Mouse (Mus musculus) brain, adult 2 months (tissue): Measurements from ENCODE around the gene Prrc2a.
"Not testable (repeated sequence)": the region's sequence is repeated elsewhere in the genome, so short reads cannot be mapped to it uniquely, and the experiment has no call there.

Experiments used
- DNase-seq: peaks from one replicate; pipeline ENCODE4 v3.0.0; 2011; ENCODE audit warnings: low read depth, low spot score

The Prrc2a gene

GRCm38 (mm10) chr17:35133517-35133916, 31.2 kb downstream of the Prrc2a start:
- no peak for DNase-seq

GRCm38 (mm10) chr17:35132174-35132560, 32.5 kb downstream of the Prrc2a start:
- no peak for DNase-seq

GRCm38 (mm10) chr17:35131500-35132173, 33.1 kb downstream of the Prrc2a start, which contains the start of gene Apom:
Gene Apom (minus strand): TSS chr17:35132050.
- no peak for DNase-seq

GRCm38 (mm10) chr17:35131038-35131437, 33.7 kb downstream of the Prrc2a start:
- DNase-seq, result no peak

DNA sequence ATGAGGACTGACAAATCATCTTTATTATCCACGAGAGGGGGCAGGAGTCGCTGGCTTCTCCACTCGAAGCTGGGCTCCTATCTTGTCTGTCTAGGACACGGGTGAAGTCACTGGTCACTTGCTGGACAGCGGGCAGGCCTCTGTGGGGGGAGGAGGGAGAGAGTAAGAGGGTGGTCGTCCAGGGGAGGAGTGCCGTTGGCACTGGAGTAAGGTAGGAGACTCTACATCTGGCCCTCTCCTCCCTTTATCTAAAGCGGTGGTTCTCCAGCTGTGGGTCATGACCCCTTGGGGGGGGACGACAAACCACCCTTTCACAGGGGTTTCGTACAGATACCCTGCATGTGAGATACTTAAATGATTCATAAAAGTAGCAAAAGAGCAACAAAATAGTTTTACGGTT, 35.7 kb downstream of the Prrc2a start:
- DNase-seq, result no peak

GRCm38 (mm10) chr17:35127017-35127416, 37.7 kb downstream of the Prrc2a start:
- peak; percentile 38 for DNase-seq

- peak; percentile 84 for DNase-seq
Observed at GRCm38 (mm10) chr17:35126206-35126611, 38.5 kb downstream of the Prrc2a start, which contains the start of gene D17H6S53E. Gene D17H6S53E (plus strand): TSS chr17:35126373.

DNA sequence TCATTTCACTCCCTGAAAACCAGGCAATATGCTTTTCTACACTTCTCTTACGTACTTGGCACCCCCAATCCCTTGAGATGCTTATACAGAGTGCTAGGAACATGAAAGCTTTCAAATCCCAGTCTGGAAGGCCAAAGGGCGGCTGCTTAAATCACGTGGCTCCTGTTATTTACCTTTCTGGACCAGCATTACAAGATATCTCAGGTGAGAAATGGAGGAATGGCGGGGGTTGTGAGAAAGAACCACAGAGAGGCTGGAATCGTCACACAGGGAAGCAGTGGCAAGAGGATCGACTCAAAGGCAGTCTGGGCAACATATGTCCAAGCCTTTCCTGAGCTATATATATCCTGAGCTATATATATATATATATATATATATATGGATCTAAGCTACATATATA, 39.1 kb downstream of the Prrc2a start:
- DNase-seq, result peak; percentile 35

DNA sequence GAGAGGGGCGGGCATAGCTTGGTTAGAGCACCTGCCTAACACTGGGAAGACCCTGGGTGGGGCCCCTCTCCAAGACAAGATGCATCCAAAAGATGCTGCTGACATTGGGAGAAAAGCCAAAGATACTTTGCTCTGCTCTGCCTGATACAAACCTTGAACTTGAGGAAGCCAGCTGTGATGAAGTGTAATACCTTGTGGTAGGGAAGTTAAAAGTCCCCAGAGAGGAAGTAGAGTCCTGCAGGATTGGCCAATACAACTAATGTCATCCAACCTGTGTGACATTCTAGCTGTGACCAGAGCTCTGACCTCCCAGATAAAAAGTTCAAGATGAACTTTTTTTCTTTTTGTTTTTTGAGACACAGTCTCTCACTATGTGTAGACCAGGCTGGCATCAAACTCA, 39.6 kb downstream of the Prrc2a start:
- no peak for DNase-seq

GRCm38 (mm10) chr17:35124261-35124896, 40.3 kb downstream of the Prrc2a start:
- DNase-seq, result not testable (repeated sequence)

GRCm38 (mm10) chr17:35123287-35123686, 41.4 kb downstream of the Prrc2a start:
- not testable (repeated sequence) for DNase-seq

DNA sequence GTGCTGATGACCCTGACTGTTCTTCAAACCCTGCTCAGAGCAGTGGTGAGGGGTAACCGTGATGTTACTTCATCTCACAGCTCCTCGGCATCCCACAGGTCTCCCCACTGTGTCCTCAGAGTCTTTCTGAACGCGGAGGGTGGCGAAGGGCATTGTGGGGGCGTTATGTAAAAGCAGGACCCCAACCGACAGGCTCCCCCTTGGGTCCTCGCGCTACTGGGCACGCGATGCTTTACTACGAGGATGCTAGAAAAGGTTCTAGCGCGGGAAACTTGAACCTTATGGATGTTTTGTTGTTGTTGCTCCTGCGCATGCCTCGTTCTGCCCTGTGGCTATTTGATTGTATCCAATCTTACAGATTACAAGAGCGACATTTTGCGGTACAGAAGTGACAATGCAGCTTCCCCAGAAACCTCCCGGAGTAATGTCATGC, 42.8 kb downstream of the Prrc2a start, which contains the start of gene Csnk2b:
Gene Csnk2b (minus strand): TSS at position 183 of the 433 bp plus-strand sequence.
- DNase-seq, result peak; percentile 92

- DNase-seq, result peak; percentile 99
Observed at GRCm38 (mm10) chr17:35121143-35121799, 43.4 kb downstream of the Prrc2a start, which contains the start of gene Gpank1. Gene Gpank1 (plus strand): TSS chr17:35121455.

DNA sequence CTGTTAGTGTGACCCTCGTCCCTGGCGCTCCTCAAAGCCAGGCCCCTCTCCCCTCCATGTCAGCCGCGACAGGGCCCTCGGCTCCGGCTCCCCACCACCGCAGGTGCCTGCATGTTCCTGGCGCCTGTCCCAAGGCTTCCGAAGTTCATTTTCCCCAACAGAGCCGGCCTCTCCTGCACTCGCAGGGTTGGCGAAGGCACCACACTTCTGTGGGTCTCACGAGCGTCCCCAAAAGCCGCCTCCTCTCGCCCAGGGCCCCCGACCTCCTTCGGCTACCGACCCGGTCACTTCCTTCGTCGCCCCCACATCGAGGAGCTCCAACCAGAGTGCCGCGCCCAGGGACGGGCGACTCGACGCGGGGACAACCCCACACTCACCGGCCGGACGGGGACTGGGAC, 44.0 kb downstream of the Prrc2a start:
- DNase-seq, result peak; percentile 31

DNA sequence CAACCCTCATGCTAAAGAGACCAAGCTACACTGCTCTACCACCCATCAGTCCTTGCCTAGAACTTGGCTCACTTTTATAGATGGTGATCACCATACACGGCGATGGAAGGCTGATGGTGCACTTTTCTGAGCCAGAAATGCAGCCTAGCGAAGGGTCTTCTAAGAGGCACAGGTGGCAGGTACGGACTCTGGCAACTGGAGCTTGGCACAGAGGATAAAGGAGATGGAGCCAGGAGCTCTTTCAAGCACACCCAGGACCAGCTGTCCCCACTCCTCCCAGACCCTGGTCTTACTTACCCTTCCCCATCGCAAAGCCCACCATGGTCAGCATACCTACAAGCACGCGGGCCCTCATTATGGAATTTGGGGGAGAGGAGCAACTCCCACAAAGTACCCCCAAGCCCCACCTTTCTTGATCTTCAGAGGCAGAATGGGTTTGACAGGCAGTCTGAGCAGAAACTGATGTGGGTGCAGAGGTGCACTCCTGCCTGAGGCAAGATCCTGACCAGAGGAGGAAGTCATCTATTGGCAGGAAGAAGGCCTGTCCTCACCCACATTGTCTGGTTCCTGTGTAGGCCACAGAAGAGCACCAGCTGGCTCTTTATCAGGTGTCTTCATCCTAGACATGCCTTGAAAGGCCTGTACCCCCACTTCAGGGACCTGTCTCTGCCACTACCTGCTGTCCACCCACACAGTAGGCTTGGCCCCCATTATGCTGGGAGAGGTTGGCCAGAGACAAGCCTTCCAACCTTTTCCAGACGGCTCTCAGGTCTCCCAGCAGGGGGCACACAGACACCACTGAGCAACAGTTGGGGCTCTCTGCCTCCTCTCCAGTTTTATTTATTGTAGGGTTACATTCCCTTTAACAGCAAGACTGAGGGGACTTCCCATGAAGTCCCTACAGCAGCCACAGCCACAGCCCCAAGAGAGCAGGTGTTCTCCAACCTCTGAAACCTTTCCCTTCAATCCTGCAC, 49.4 kb downstream of the Prrc2a start, which contains the start of gene Ly6g5b:
Gene Ly6g5b (minus strand): TSS at position 383 of the 974 bp plus-strand sequence.
- peak; percentile 32 for DNase-seq

DNA sequence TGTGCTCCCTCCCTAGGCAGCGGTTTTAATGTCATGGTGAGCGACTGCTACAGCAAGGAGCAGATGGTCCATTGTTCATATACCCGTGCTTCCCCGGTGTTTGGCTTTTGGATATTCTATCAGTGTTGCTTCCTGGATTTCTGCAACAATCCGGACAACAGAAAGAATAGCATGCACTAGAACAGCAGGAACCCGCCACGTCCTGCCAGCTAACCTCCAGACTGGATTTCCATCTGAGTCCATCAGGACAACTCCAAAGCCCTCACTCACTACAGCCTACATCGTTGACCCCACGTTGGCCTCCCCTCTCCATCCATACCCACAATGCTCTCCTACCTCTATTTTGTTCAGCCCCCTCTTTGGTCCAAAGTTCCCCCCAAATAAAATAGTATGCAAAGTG, 52.9 kb downstream of the Prrc2a start:
- DNase-seq, result no peak

- peak; percentile 74 for DNase-seq
Observed at GRCm38 (mm10) chr17:35108097-35108496, 56.6 kb downstream of the Prrc2a start, which contains the start of gene Ly6g5c. Gene Ly6g5c (plus strand): TSS chr17:35108279.

DNA sequence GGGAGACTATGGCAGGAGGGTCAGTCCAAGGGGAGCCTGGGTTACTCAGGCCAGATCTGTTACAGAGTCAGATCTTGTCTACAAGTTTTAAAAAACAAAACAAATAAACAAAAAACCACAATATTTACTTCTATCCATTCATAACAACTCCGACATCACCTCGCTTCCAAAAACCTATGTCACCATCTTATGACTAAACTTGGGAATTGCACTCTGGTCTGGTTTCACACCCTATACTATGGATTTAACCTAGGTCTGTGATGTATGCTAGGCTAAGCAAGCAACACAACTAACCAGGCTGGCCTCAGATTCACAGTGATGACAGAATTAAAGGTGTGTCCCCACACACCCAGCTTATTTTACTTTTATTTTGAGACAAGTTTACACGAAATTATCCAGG, 58.2 kb downstream of the Prrc2a start:
- peak; percentile 55 for DNase-seq

DNA sequence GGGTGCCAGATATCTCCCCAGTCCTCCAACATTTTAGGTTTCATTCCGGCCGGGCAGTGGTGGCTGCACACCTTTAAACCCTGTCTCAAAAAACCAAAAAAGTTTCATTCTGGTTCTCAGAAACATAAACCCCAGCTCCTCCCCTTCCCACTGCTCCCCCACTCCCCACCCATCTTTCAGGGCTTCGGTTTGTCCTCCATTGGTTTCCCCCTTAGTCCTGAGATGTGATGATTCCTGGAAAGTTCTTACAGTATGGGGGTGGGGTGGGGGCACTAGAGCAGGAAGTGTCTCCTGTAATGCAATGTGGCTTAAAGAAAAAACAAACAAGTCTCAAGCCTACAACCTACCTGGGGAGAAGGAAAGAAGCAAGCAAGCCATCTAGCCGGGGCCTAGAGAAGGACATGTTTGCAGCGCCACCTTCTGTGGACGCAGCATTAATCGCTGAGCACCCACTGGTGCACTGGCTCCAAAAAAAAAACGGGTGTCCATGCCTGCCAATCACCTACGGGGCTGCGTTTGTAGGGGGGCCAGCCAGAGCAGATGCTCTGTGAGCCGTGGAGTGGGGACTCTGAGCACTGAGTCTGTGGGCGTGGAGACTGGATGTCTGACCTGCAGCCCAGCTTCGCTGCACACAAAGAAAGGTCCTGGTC, 58.8 kb downstream of the Prrc2a start:
- peak; percentile 88 for DNase-seq

DNA sequence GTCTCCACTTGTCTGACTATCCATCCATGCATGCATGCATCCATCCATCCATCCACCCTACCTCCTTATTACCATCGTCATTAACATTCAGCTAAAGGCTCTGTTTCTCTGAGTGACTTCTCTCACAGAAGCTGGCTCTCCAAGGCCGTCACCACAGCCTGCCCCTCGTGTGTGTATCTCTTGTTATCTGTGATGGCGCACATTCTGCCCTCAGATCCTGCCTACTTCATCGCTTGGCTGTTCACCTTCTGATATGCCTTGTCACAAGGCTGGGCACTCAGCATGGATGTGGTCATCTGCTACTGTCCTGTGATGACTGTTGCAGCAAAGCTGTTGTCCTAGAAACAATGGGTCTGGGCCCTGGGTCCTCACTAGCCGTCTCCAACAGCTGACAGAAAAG, 59.9 kb downstream of the Prrc2a start:
- no peak for DNase-seq
